Mouse (Mus musculus): ENCODE results near the gene Isg20. TPM values are rescaled to one million over a fixed set of nuclear protein-coding genes. Genes with fewer than 3 reads are reported as not detected.

The Isg20 gene
- polyA plus RNA-seq, 1 experiment from 2014 or later = not detected

GRCm38 (mm10) chr7:78922506-78922905 is 9.3 kb downstream of the Isg20 start:
- no peak overlapping the region for H3K4me2 ChIP-seq (ENCODE audit: low read depth, low read length)
- no peak overlapping the region for H3K4me3 ChIP-seq (ENCODE audit: low read depth, low read length)
- H3K9ac ChIP-seq (replicated peaks; ENCODE audit: low read length) = no peak overlapping the region
- no peaks in the 10 kb centered on the region for H3K27me3 ChIP-seq (ENCODE audit: control insufficient read depth, insufficient read depth, low read length)
- ATAC-seq (replicated peaks; ENCODE audit: insufficient number of reproducible peaks, low FRiP score, low TSS enrichment, low read depth) = no peak
- no peak overlapping the region for H3K27ac ChIP-seq (replicated peaks; ENCODE audit: low read depth, low read length)
- no peaks in the 10 kb centered on the region for H3K4me1 ChIP-seq (ENCODE audit: control insufficient read depth, insufficient read depth, low read length)
- DNase-seq (ENCODE audit: low spot score) = no peak
- no peaks in the 10 kb centered on the region for H3K9me3 ChIP-seq (replicated peaks; ENCODE audit: control insufficient read depth, low read length)
- H3K36me3 ChIP-seq (replicated peaks; ENCODE audit: control insufficient read depth, insufficient read depth, low read depth, low read length) = no peaks in the 10 kb centered on the region
- 79% methylated on average over 7 of the region's 7 CpGs for WGBS

GRCm38 (mm10) chr7:78924300-78924699 is 11.1 kb downstream of the Isg20 start:
- Histone ChIP-seq H3K9me3 (replicated peaks; ENCODE audit: control insufficient read depth, low read length) (no peaks in the 10 kb centered on the region), H3K36me3 (replicated peaks; ENCODE audit: control insufficient read depth, insufficient read depth, low read depth, low read length) (no peaks in the 10 kb centered on the region), H3K4me2 (ENCODE audit: low read depth, low read length) (no peak overlapping the region), H3K27ac (replicated peaks; ENCODE audit: low read depth, low read length) (no peak overlapping the region), H3K9ac (replicated peaks; ENCODE audit: low read length) (no peak overlapping the region), H3K4me1 (ENCODE audit: control insufficient read depth, insufficient read depth, low read length) (no peaks in the 10 kb centered on the region), H3K4me3 (ENCODE audit: low read depth, low read length) (no peak overlapping the region), H3K27me3 (ENCODE audit: control insufficient read depth, insufficient read depth, low read length) (no peaks in the 10 kb centered on the region)
- DNase-seq (ENCODE audit: low spot score) (peak; percentile 91), ATAC-seq (replicated peaks; ENCODE audit: insufficient number of reproducible peaks, low FRiP score, low TSS enrichment, low read depth) (no peak)
- 10% methylated on average over 6 of the region's 6 CpGs for WGBS

- no peak overlapping the region for H3K9ac ChIP-seq (replicated peaks; ENCODE audit: low read length)
- DNase-seq (ENCODE audit: low spot score) (no peak), ATAC-seq (replicated peaks; ENCODE audit: insufficient number of reproducible peaks, low FRiP score, low TSS enrichment, low read depth) (0 out of 2 replicates have a peak, but pooled peaks have one; percentile 35)
- no peaks in the 10 kb centered on the region for H3K27me3 ChIP-seq (ENCODE audit: control insufficient read depth, insufficient read depth, low read length)
- WGBS = 70% methylated on average over 7 of the region's 7 CpGs
- H3K9me3 ChIP-seq (replicated peaks; ENCODE audit: control insufficient read depth, low read length) = no peaks in the 10 kb centered on the region
- no peak overlapping the region for H3K4me3 ChIP-seq (ENCODE audit: low read depth, low read length)
- H3K27ac ChIP-seq (replicated peaks; ENCODE audit: low read depth, low read length) = no peak overlapping the region
- H3K4me1 ChIP-seq (ENCODE audit: control insufficient read depth, insufficient read depth, low read length) = no peaks in the 10 kb centered on the region
- no peaks in the 10 kb centered on the region for H3K36me3 ChIP-seq (replicated peaks; ENCODE audit: control insufficient read depth, insufficient read depth, low read depth, low read length)
- no peak overlapping the region for H3K4me2 ChIP-seq (ENCODE audit: low read depth, low read length)
Observed at GRCm38 (mm10) chr7:78924796-78925195, 11.6 kb downstream of the Isg20 start.

- Histone ChIP-seq H3K4me2 (ENCODE audit: low read depth, low read length) (no peak overlapping the region), H3K4me3 (ENCODE audit: low read depth, low read length) (no peak overlapping the region), H3K36me3 (replicated peaks; ENCODE audit: control insufficient read depth, insufficient read depth, low read depth, low read length) (no peaks in the 10 kb centered on the region), H3K27me3 (ENCODE audit: control insufficient read depth, insufficient read depth, low read length) (no peaks in the 10 kb centered on the region), H3K9me3 (replicated peaks; ENCODE audit: control insufficient read depth, low read length) (no peaks in the 10 kb centered on the region), H3K4me1 (ENCODE audit: control insufficient read depth, insufficient read depth, low read length) (no peaks in the 10 kb centered on the region), H3K9ac (replicated peaks; ENCODE audit: low read length) (no peak overlapping the region), H3K27ac (replicated peaks; ENCODE audit: low read depth, low read length) (0 out of 2 replicates have a peak overlapping the region, but pooled peaks have one; percentile 11)
- ATAC-seq (replicated peaks; ENCODE audit: insufficient number of reproducible peaks, low FRiP score, low TSS enrichment, low read depth) (no peak), DNase-seq (ENCODE audit: low spot score) (no peak)
- 75% methylated on average over 7 of the region's 7 CpGs for WGBS
Observed at GRCm38 (mm10) chr7:78925680-78926079, 12.5 kb downstream of the Isg20 start.

- Histone ChIP-seq H3K4me1 (ENCODE audit: control insufficient read depth, insufficient read depth, low read length) (no peaks in the 10 kb centered on the region), H3K27me3 (ENCODE audit: control insufficient read depth, insufficient read depth, low read length) (no peaks in the 10 kb centered on the region), H3K9me3 (replicated peaks; ENCODE audit: control insufficient read depth, low read length) (no peaks in the 10 kb centered on the region), H3K9ac (replicated peaks; ENCODE audit: low read length) (no peak overlapping the region), H3K4me2 (ENCODE audit: low read depth, low read length) (no peak overlapping the region), H3K4me3 (ENCODE audit: low read depth, low read length) (no peak overlapping the region), H3K27ac (replicated peaks; ENCODE audit: low read depth, low read length) (no peak overlapping the region), H3K36me3 (replicated peaks; ENCODE audit: control insufficient read depth, insufficient read depth, low read depth, low read length) (no peaks in the 10 kb centered on the region)
- ATAC-seq (replicated peaks; ENCODE audit: insufficient number of reproducible peaks, low FRiP score, low TSS enrichment, low read depth) (no peak), DNase-seq (ENCODE audit: low spot score) (no peak)
- WGBS = 86% methylated on average over 9 of the region's 9 CpGs
Observed at GRCm38 (mm10) chr7:78926156-78926555, 12.9 kb downstream of the Isg20 start.

GRCm38 (mm10) chr7:78927266-78927665 is 14.0 kb downstream of the Isg20 start:
- no peaks in the 10 kb centered on the region for H3K4me1 ChIP-seq (ENCODE audit: control insufficient read depth, insufficient read depth, low read length)
- no peak overlapping the region for H3K9ac ChIP-seq (replicated peaks; ENCODE audit: low read length)

GRCm38 (mm10) chr7:78938957-78939602 is 25.9 kb downstream of the Isg20 start:
- no peaks in the 10 kb centered on the region for H3K36me3 ChIP-seq (replicated peaks; ENCODE audit: control insufficient read depth, insufficient read depth, low read depth, low read length)
- H3K27me3 ChIP-seq (ENCODE audit: control insufficient read depth, insufficient read depth, low read length) = no peaks in the 10 kb centered on the region
- 59% methylated on average over 19 of the region's 19 CpGs for WGBS
- DNase-seq (ENCODE audit: low spot score) (no peak), ATAC-seq (replicated peaks; ENCODE audit: insufficient number of reproducible peaks, low FRiP score, low TSS enrichment, low read depth) (no peak)
- H3K4me2 ChIP-seq (ENCODE audit: low read depth, low read length) = no peak overlapping the region
- H3K4me3 ChIP-seq (ENCODE audit: low read depth, low read length) = no peak overlapping the region
- no peak overlapping the region for H3K27ac ChIP-seq (replicated peaks; ENCODE audit: low read depth, low read length)
- no peaks in the 10 kb centered on the region for H3K9me3 ChIP-seq (replicated peaks; ENCODE audit: control insufficient read depth, low read length)
- H3K4me1 ChIP-seq (ENCODE audit: control insufficient read depth, insufficient read depth, low read length) = no peaks in the 10 kb centered on the region
- H3K9ac ChIP-seq (replicated peaks; ENCODE audit: low read length) = no peak overlapping the region

More at GRCm38 (mm10) chr7:78927266-78927665, 14.0 kb downstream of the Isg20 start:
- no peak overlapping the region for H3K4me3 ChIP-seq (ENCODE audit: low read depth, low read length)
- no peak for DNase-seq (ENCODE audit: low spot score)
- no peak for ATAC-seq (replicated peaks; ENCODE audit: insufficient number of reproducible peaks, low FRiP score, low TSS enrichment, low read depth)
- H3K36me3 ChIP-seq (replicated peaks; ENCODE audit: control insufficient read depth, insufficient read depth, low read depth, low read length) = no peaks in the 10 kb centered on the region
- no peak overlapping the region for H3K27ac ChIP-seq (replicated peaks; ENCODE audit: low read depth, low read length)
- no peaks in the 10 kb centered on the region for H3K9me3 ChIP-seq (replicated peaks; ENCODE audit: control insufficient read depth, low read length)
- WGBS = 76% methylated on average over 3 of the region's 3 CpGs
- no peak overlapping the region for H3K4me2 ChIP-seq (ENCODE audit: low read depth, low read length)
- no peaks in the 10 kb centered on the region for H3K27me3 ChIP-seq (ENCODE audit: control insufficient read depth, insufficient read depth, low read length)

- H3K27me3 ChIP-seq (ENCODE audit: control insufficient read depth, insufficient read depth, low read length) = no peaks in the 10 kb centered on the region
- H3K4me1 ChIP-seq (ENCODE audit: control insufficient read depth, insufficient read depth, low read length) = no peaks in the 10 kb centered on the region
- H3K4me3 ChIP-seq (ENCODE audit: low read depth, low read length) = no peak overlapping the region
- no peaks in the 10 kb centered on the region for H3K36me3 ChIP-seq (replicated peaks; ENCODE audit: control insufficient read depth, insufficient read depth, low read depth, low read length)
- 78% methylated on average over 3 of the region's 3 CpGs for WGBS
- H3K9ac ChIP-seq (replicated peaks; ENCODE audit: low read length) = no peak overlapping the region
- ATAC-seq (replicated peaks; ENCODE audit: insufficient number of reproducible peaks, low FRiP score, low TSS enrichment, low read depth) (no peak), DNase-seq (ENCODE audit: low spot score) (no peak)
- H3K27ac ChIP-seq (replicated peaks; ENCODE audit: low read depth, low read length) = no peak overlapping the region
- no peaks in the 10 kb centered on the region for H3K9me3 ChIP-seq (replicated peaks; ENCODE audit: control insufficient read depth, low read length)
- no peak overlapping the region for H3K4me2 ChIP-seq (ENCODE audit: low read depth, low read length)
Observed at GRCm38 (mm10) chr7:78940971-78941370, 27.7 kb downstream of the Isg20 start.
